In the genomic region with DNA sequence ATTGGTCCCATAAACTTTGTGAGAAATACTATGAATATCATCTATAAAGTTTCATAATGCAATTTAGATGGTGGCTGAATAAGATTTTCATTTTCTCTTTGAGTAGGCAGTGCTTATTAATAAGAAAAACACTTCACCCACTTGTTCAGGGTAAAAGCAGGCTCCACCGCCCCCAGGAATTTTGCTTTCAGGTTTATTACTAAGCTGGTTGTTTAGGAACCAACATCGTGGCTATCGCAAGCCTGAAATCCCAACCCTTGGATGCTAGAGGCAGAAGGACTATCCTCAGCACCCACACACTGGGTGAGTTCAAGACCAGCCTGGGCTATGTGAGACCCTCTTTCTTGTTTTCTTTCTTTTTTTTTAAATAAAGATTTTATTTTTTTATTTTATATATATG, we compare ENCODE assay signal across 14 mouse cellular contexts. TPM values are rescaled to one million over a fixed set of nuclear protein-coding genes. Genes with fewer than 3 reads are reported as not detected.
DNase-seq lines count a peak whose midpoint lies in the region; ATAC-seq and TF ChIP-seq lines count a peak whose summit lies in the region.
"Had no signal": no experiment of that assay in that cellular context is flagged by ENCODE, and none has a peak within 500 bp of the region (broad histone marks: within the 10 kb centered on the region; RNA-seq: fewer than 3 reads in every experiment).

No protein-coding gene starts in this region.

- no peaks in the 10 kb centered on the region for H3K9me3 ChIP-seq in forebrain, embryonic 12.5 days
- no peaks in the 10 kb centered on the region for H3K9me3 ChIP-seq in forebrain, embryonic 13.5 days (replicated peaks)
- H3K9me3 ChIP-seq: heart, embryonic 10.5 days; liver, embryonic 13.5 days had no signal

- no peak overlapping the region for H3K4me3 ChIP-seq in forebrain, embryonic 12.5 days (replicated peaks)
- no peak overlapping the region for H3K4me3 ChIP-seq in forebrain, embryonic 13.5 days
- H3K4me3 ChIP-seq in myocyte: no peak overlapping the region
- H3K4me3 ChIP-seq: heart, embryonic 10.5 days; liver, embryonic 13.5 days had no signal

- H3K27ac ChIP-seq in forebrain, embryonic 12.5 days: peak overlapping the region; percentile 75; the same call in 1 of the 2 replicates
- no peak overlapping the region for H3K27ac ChIP-seq in forebrain, embryonic 13.5 days
- H3K27ac ChIP-seq: heart, embryonic 10.5 days; liver, embryonic 13.5 days had no signal

- DNase-seq in layer of hippocampus, adult 9-11 months: peak; percentile 41
- DNase-seq in layer of hippocampus, adult 11-12 months (ENCODE audit: low spot score): no peak
- DNase-seq in Muller cell, postnatal 12 days (ENCODE audit: inconsistent ontology term): peak; percentile 63
- no peak for DNase-seq in adrenal gland, adult (ENCODE audit: inconsistent age in 2 of 2, low spot score in 1 of 2)
- DNase-seq in thymus, postnatal 10 days (ENCODE audit: low spot score in 2 of 2): no peak
- DNase-seq: B cell, adult 2 months; cerebellum, adult 11 months; kidney, adult 9 months; liver, embryonic 13.5 days; spleen, adult 18-20 months had no signal

- no peaks in the 10 kb centered on the region for H3K79me2 ChIP-seq in myocyte (ENCODE audit: control insufficient read depth, insufficient read depth)

- ATAC-seq in forebrain, embryonic 12.5 days (ENCODE audit: low FRiP score): no peak
- no peak for ATAC-seq in forebrain, embryonic 13.5 days

- no peaks in the 10 kb centered on the region for H3K36me3 ChIP-seq in forebrain, embryonic 12.5 days (replicated peaks)
- no peaks in the 10 kb centered on the region for H3K36me3 ChIP-seq in forebrain, embryonic 13.5 days (ENCODE audit: poor library complexity, severe bottlenecking)
- no peaks in the 10 kb centered on the region for H3K36me3 ChIP-seq in myocyte (ENCODE audit: control insufficient read depth, insufficient read depth)
- H3K36me3 ChIP-seq: heart, embryonic 10.5 days; liver, embryonic 13.5 days had no signal

- no peaks in the 10 kb centered on the region for H3K27me3 ChIP-seq in forebrain, embryonic 12.5 days
- no peaks in the 10 kb centered on the region for H3K27me3 ChIP-seq in forebrain, embryonic 13.5 days
- H3K27me3 ChIP-seq in myocyte (ENCODE audit: control insufficient read depth, insufficient read depth, insufficient read length): no peaks in the 10 kb centered on the region
- H3K27me3 ChIP-seq: liver, embryonic 13.5 days had no signal

- H3K9ac ChIP-seq in forebrain, embryonic 12.5 days: no peak overlapping the region
- H3K9ac ChIP-seq in forebrain, embryonic 13.5 days: no peak overlapping the region
- H3K9ac ChIP-seq: liver, embryonic 13.5 days had no signal

- 52% methylated on average over 3 of the region's 3 CpGs for WGBS in forebrain, embryonic 12.5 days
- WGBS in forebrain, embryonic 13.5 days: 45% methylated on average over 3 of the region's 3 CpGs

- no peak for TF ChIP-seq POLR2A in myocyte (IDR thresholded peaks at IDR 0.05; ENCODE audit: insufficient read length, low read depth)

- no peak overlapping the region for H3ac ChIP-seq in myocyte (ENCODE audit: control insufficient read depth, insufficient read length)

- peaks cover 28% of the 10 kb centered on the region for H3K4me1 ChIP-seq in forebrain, embryonic 12.5 days
- peaks cover 32% of the 10 kb centered on the region for H3K4me1 ChIP-seq in forebrain, embryonic 13.5 days
- H3K4me1 ChIP-seq: liver, embryonic 13.5 days had no signal

- H3K4me2 ChIP-seq in forebrain, embryonic 12.5 days: no peak overlapping the region
- no peak overlapping the region for H3K4me2 ChIP-seq in forebrain, embryonic 13.5 days
- H3K4me2 ChIP-seq in myocyte (ENCODE audit: low read depth): peak overlapping the region; percentile 75
- H3K4me2 ChIP-seq: liver, embryonic 13.5 days had no signal

TF ChIP-seq in myocyte, 11 proteins besides CTCF, POLR2A, EP300 and RAD21:
- TF ChIP-seq REST (IDR thresholded peaks at IDR 0.05; ENCODE audit: insufficient read depth, insufficient read length): no peak
- no peak for TF ChIP-seq CEBPB (IDR thresholded peaks at IDR 0.05; ENCODE audit: insufficient read depth, poor library complexity, severe bottlenecking)
- TF ChIP-seq E2F4 (IDR thresholded peaks at IDR 0.05; ENCODE audit: insufficient read depth): no peak
- no peak for TF ChIP-seq TCF12 (IDR thresholded peaks at IDR 0.05; ENCODE audit: insufficient read depth, poor library complexity, severe bottlenecking)
- TF ChIP-seq USF1 (IDR thresholded peaks at IDR 0.05; ENCODE audit: low read depth): no peak
- no peak for TF ChIP-seq POLR2AphosphoS2 (IDR thresholded peaks at IDR 0.05; ENCODE audit: insufficient read length, low read depth)
- TF ChIP-seq MYOG (IDR thresholded peaks at IDR 0.05; ENCODE audit: control insufficient read depth in 1 of 3, insufficient read depth in 1 of 3, insufficient read length in 2 of 3, low read depth in 2 of 3): no peak
- no peak for TF ChIP-seq SRF (IDR thresholded peaks at IDR 0.05; ENCODE audit: control insufficient read depth, insufficient read length, low read depth)
- no peak for TF ChIP-seq MAX (IDR thresholded peaks at IDR 0.05; ENCODE audit: low read depth)
- TF ChIP-seq TCF3 (IDR thresholded peaks at IDR 0.05; ENCODE audit: insufficient read length, low read depth): no peak
- no peak for TF ChIP-seq MYOD1 (IDR thresholded peaks at IDR 0.05; ENCODE audit: control insufficient read depth in 1 of 3, insufficient read length in 2 of 3, low read depth in 2 of 3)
TF ChIP-seq in myocyte: peak in this region for 0.

RNA-seq across cellular contexts. Expression of a gene that starts 45.5 kb away (rescaled TPM):
- polyA plus RNA-seq in forebrain, embryonic 12.5 days (2016; fragmentation: Nextera tagmentation; extraction: Ambion mirVana): 44.0 and 48.2 TPM in 2 replicates
- polyA plus RNA-seq in forebrain, embryonic 13.5 days (2015; fragmentation: Nextera tagmentation; extraction: Ambion mirVana): 38.3 and 41.7 TPM in 2 replicates
- 12.5 TPM for polyA plus RNA-seq in myocyte (2012; fragmentation: generic; extraction: Trizol)

Comparison
In these comparisons a context has a peak if more than half of its experiments do, and no peak if none do; other contexts are left out.
1. DNase-seq: peak in layer of hippocampus, adult 9-11 months (single experiment) and Muller cell, postnatal 12 days (single experiment); none in layer of hippocampus, adult 11-12 months (single experiment), adrenal gland, adult (0 of 2) and thymus, postnatal 10 days (0 of 2).